Mouse (Mus musculus): Measurements from ENCODE around the gene Lpar2.

Gene Lpar2

DNA sequence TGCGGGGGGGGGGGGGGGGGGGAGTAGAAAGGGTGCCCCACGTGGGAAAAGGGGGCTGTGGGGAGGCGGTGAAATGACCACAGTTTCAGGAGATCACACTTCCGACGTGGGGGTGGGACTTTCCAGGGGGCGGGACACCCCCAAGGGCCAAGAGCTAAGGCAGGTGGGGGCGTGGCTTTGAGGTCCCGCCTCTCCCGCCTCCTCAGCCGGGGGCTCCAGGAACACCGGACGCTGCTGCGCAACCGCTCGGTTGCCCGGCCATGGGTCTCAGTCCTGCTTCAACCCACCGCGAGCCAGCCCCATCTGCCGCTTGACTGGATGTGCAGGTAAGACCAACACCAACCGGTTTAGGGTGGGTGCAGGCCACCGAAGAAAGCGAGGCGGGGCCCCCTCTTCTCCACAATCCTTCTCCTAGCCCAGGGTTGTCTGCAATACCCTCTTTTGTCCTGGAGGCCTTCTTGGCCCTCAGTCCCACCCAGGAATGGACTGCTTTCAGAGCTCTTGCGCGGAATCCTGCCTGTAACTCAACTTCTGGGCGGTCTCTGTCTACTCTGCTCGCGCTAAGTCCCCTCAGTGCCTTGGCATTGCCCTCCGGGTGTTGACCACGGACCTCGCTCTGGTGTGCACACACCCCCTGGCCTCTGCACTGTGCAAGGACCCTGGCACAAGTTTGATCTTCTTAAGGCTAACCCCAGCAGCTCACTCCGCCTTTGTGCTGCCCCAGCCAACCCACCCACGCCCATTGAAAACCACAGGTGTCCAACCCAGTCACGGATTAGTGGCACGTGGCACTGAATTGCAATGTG lies at the start of gene Lpar2:
Gene Lpar2, plus strand, starts transcription at position 44 of the 806 bp plus-strand sequence.
- in situ Hi-C loops (cut with MboI, MseI): no loop called here

DNA sequence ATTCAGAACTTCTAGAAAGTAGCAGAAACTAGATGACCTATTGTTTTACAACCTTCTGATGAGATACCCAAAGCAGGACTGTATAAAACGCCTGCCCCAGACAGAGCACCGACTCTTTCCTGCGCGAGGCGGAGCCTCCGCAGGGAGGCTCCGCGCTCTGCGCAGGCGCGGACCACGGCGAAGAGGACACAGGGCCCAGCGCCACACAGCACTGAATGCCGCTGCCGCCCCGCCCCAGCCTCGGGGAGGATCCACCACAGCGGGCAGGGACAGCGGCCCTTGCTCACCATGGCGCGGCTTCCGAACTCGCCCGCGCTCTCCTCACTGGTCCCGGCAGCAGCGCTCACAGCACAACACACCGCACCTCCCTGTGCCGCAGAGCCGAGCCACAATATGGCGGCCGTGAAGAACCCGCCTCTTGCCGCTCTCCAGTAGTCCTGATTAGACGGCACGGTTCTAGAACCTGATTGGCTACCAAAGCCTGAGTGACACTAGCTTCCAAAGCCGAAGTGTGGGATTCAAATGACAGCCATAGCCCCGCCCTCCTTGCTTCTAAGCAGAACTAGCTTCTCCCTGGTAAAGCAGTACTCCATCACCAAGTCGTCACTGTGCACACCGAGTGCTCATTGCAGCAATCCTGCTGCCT lies 47.6 kb upstream of the Lpar2 start, which contains the start of gene Gm20422:
Gene Gm20422, minus strand, starts transcription at position 384 of the 646 bp plus-strand sequence.
- in situ Hi-C loops (cut with MboI, MseI): no loop called here

DNA sequence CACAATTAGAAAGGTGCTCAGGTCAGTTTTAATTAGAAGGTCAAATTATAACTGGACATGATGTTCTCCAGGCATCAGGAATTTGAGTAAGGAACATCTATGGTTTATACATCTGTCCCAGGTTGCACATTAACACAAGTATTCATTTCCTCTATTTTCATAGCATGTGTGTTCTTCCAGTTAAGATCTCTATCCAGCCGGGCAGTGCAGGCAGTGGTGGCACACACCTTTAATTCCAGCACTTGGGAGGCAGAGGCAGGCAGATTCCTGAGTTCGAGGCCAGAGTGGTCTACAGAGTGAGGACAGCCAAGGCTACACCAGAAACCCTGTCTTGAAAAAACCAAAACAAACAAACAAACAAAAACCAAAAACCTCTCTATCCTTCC lies 47.1 kb upstream of the Lpar2 start:
- in situ Hi-C loops (cut with MboI, MseI): no loop called here

DNA sequence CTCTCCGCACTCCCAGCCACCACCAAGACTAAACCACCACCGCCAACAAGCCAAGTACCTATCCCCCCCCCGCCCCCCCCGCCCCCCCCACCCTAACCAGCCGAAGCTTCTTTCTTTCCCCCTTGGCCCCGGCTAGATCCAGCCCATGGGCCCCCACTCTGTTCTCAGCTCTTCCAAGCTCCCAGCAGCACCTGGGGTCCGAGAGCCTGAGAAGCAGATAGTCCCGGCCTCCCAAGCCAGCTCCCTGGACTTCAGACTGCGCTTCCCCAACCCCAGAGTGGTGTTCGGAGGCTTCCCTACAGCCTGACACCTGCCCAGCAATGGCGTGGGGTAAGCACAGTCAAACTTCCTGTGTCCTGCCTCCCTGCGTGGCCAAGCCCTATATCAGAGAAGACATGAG lies 45.1 kb upstream of the Lpar2 start:
- in situ Hi-C loops (cut with MboI, MseI): no loop called here

DNA sequence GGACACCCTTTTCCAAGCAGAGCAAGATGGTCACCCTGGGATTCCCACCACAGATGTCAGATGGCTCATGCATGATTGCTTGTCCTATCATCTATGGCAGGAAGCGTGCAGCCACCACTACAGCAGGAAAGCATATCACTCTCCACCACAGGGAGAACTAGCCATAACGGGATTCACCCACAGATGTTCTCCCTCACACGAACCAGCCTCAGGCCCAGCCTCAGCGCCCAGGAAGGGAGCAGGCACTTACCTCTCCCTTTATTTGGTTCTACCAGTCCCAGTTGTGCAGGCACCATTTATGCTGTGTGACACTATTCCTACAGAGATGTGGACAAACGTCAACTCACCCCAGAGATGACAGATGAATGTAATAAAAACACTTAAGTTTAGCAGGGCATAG lies 33.1 kb upstream of the Lpar2 start:
- in situ Hi-C loops (cut with MboI, MseI): no loop called here

DNA sequence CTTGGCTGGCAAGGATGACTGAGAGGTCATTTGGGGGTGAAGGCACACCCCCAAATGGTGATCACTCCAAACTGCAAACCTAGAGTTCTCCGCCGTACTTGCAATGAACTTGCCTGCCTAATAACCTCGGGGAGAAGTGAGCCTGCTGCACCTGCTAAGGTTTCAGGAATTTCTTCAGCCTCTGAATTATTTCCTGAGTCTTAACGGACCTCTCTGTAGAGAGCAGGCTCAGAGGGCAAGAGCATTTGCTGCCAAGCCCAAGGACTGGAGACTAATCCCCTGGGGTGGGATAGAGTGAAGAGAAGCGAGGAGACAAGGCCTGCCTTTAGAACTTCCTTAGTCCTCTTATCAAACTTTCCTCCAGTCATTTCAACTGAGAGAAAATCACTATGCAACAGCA lies 32.5 kb upstream of the Lpar2 start:
- in situ Hi-C loops (cut with MboI, MseI): no loop called here

DNA sequence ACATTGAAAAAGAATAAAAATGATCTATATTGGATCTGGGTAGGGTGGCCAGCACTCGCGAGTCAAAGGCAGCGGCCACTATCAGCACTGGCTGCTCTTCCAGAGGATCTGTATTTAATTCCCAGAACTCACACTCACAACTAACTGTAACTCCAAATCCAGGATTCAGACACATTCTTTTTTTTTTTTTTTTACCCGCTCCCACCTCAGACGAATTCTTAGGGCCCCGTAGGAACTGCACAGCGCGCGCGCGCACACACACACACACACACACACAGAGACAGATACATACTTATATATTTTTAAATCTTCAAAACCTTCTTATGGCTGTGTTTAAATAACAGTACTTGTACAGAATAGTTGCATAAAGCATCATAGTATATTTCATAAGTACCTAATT lies 31.9 kb upstream of the Lpar2 start:
- in situ Hi-C loops (cut with MboI, MseI): no loop called here

DNA sequence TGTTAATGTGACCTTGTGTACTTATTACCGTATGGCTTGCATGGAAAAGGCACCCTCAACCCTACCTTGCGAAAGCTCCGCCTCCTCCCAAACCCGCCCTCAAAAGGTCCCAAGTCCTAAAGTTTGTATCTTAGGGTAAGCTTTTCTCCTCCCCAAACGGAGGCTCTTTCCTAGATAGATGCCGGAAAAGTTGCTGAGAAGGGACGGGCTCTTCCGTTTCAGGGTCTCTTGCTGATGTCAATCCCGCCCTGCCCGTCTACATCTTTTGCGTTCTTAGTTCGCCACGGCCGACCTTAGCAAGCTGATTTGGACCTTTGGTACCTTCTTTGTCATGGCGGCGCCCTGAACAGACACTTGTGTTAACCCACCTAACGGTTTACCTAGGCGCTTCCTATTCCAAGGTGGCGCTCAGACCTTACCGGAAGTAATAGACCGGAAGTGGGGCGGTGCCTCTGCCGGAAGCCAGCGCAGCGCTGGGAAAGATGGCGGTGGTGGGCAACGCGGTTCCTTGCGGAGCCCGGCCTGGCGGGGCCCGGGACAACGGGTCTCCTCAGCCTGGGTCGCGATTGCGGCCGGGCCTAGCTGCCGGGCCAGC lies 31.4 kb upstream of the Lpar2 start, which contains the start of the genes Atp13a1 and Zfp866:
Gene Atp13a1, plus strand, starts transcription at position 391 of the 595 bp plus-strand sequence.
Gene Zfp866, minus strand, starts transcription at position 406 of the 595 bp plus-strand sequence.
- in situ Hi-C loops (cut with MboI, MseI): no loop called here

DNA sequence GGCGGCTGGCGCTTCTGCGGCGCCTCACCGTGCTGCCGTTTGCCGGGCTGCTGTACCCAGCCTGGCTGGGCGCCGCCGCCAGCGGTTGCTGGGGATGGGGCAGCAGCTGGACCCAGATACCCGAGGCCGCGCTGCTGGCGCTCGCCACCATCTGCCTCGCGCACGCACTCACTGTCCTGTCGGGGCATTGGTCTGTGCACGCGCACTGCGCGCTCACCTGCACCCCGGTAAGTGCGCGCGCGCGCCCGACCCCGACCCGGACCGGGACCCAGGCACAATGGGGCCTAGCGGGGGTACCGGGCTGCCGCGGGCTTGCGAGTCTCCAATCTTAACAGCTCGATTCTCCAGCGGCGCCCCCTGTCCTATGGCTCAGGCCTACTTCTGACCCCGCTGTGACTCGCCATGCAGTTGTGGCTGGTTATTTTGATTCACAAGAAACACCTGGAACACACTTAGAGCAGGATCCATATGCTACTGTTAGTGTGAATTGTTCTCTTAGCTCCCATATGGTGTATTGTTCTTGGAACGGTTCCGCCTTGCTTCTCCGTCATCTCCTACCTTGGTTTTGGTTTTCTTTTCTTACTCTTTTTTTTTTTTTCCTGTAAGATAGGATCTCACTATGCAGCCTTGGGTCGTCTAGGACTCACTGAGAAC lies 30.7 kb upstream of the Lpar2 start:
- in situ Hi-C loops (cut with MboI, MseI): no loop called here

DNA sequence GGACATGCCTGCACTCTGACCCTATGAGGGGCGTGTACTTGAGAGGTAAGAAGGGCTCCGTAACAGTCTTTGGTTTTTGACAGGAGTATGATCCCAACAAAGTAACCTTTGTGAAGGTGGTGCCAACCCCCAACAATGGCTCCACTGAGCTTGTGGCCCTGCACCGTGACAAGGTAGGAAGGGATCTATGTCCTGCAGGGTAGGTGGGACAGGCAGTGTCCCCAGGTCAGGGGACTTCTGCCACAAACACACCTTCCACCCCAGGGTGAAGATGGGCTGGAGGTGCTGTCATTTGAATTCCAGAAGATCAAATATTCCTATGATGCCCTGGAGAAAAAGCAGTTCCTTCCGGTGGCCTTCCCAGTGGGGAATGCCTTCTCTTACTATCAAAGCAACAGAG lies 28.6 kb upstream of the Lpar2 start:
- in situ Hi-C loops (cut with MboI, MseI): no loop called here

DNA sequence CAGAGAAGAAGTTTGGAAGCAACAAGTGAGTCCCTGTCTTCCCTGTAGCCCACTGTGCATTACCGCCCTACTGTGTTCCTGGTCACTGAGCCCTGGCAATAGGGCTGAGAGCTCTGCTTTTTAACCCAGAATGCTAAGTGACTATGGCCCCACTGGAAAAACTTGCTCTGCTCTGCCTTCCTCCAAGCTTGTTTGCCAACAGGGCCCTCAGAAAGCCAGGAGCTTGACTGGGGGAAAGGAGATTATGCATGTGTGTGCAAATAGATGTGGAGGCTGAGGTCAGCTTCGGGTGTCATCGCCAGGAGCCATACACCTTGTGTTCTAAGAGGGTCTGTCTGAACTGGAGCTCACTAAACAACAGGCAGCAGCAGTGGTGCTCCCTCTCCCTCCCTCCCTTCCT lies 28.1 kb upstream of the Lpar2 start:
- in situ Hi-C loops (cut with MboI, MseI): no loop called here

DNA sequence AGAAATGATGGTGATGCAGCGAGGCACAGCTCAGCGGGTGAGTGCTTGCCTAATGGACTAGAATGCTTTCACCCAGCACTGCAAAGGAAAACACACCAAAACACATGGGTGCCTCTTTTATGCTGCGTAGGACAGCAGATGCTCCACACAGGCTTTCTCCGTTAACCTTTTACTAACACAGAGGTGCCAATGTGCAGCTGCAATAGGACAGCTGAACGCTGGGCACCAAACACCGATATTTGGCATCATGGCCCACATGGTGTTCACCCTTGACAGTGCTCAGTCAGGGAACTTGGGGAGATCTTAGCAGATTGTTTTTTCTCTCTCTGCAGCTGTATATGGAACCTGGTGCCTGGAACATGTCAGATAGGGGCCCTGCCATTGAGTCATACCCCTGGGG lies 27.3 kb upstream of the Lpar2 start:
- in situ Hi-C loops (cut with MboI, MseI): no loop called here

DNA sequence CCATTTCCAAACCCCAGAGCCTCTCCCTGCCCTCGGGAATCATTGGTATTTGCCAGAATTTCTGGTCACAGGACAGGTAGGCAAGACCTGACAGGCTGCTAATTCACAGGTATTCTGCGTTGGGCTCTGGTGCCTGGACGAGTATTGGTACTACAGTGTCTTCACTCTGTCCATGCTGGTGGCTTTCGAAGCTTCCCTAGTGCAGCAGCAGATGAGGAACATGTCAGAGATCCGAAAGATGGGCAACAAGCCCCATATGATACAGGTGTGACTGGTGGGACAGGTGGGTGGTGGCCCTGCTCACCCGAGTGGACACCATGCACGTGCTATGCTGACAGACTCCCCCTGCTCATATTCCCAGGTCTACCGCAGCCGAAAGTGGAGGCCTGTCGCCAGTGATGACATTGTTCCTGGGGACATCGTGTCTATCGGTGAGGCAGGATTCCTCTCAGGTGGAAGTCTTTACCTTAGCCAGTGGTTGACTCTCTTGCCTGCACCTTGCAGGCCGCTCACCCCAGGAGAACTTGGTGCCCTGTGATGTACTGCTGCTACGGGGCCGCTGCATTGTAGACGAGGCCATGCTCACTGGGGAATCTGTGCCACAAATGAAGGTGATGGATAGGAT lies 25.4 kb upstream of the Lpar2 start:
- in situ Hi-C loops (cut with MboI, MseI): no loop called here

DNA sequence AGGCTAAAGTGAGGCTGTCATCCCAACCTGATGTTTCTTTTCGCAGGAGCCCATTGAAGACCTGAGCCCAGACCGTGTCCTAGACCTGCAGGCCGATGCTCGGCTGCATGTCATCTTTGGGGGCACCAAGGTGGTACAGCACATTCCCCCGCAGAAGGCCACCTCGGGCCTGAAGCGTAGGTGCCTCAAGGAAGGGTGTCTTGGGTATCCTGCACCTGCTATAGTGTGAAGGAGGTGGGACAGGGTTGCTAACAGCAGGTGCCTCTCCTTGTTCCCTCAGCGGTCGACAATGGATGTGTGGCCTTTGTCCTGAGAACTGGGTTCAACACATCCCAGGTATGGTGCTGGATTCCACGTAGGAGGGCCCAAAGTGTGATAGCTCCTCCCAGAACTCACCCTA lies 24.6 kb upstream of the Lpar2 start:
- in situ Hi-C loops (cut with MboI, MseI): no loop called here

DNA sequence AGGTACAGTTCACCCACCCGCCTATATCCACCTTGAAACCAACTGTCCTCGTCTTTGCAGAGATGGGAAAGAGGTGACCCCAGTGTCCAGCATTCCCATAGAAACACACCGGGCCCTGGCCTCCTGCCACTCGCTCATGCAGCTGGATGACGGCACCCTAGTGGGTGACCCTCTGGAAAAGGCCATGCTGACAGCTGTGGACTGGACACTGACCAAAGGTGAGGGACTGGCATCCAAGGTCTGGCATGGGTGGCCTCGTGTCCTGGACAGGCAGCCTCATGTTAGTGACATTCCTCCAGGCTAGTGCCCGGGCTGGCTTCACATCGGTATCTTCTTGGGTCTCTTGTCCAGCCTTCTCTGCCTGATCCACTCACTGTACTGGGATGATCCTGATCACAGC lies 23.0 kb upstream of the Lpar2 start:
- in situ Hi-C loops (cut with MboI, MseI): no loop called here

DNA sequence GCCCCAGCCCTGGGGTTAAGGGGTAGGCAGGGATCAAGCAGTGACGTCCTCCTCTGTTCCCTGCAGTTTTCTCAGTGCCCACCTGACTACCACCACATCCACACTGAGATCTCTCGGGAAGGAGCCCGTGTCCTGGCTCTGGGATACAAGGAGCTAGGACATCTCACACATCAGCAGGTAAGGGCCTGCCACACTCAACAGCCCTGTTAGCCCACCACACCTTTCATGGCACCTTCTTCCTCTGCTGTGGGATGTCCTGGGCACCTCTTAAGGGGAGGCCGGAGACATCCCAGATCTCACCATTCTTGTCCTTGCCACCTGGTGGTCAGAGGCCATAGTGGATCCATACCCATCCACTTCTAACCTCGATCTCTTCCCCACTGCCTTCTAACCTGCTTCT lies 22.3 kb upstream of the Lpar2 start:
- in situ Hi-C loops (cut with MboI, MseI): no loop called here

DNA sequence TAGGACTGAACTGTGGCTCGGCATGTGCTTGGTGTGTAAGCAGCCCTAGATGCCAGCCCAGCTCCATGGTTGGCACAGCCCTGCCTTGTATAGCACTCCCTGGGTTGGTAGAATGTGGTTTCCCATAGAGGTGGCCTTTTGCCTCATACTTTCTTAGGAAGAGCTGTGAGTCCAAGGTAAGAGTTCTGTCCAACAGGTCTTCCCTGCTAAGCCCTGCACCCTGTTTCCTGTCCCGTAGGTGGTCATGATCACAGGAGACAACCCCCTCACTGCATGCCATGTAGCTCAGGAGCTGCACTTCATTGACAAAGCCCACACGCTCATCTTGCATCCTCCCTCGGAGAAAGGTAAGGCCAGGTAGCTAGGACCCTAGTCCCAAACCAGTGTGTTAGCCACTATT lies 20.4 kb upstream of the Lpar2 start:
- in situ Hi-C loops (cut with MboI, MseI): no loop called here

DNA sequence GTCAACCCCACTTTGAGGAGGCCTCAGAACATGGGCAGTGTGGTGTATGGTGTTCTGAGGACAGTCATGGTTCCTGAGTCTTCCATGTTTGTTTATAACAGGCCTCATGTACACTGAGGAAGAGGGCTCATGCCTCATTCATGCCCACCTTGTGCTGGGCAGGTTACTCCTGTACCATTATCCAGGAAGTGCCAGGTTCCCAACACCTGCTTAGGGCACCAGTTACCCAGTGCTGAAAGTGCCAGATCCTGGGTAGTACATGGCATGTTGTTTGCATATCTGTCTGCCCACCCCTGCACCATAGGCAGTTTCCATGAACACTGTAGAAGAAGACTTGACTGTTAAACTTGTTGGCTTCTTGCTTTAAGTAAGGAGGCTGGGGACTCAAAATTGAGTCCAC lies 20.0 kb upstream of the Lpar2 start:
- in situ Hi-C loops (cut with MboI, MseI): no loop called here

DNA sequence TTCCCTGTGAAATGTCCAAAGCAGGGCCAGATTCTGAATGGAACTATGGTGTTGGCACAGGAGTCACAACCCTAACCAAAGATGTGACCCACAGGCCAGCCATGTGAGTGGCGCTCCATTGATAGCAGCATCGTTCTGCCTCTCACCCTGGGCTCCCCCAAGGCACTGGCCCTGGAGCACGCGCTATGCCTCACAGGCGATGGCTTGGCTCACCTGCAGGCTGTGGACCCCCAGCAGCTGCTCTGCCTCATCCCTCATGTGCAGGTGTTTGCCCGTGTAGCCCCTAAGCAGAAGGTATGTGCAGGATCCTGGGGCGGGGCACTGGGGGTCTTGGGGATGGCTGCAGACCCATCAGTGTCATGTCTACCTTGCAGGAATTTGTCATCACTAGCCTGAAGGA lies 18.9 kb upstream of the Lpar2 start:
- in situ Hi-C loops (cut with MboI, MseI): no loop called here

DNA sequence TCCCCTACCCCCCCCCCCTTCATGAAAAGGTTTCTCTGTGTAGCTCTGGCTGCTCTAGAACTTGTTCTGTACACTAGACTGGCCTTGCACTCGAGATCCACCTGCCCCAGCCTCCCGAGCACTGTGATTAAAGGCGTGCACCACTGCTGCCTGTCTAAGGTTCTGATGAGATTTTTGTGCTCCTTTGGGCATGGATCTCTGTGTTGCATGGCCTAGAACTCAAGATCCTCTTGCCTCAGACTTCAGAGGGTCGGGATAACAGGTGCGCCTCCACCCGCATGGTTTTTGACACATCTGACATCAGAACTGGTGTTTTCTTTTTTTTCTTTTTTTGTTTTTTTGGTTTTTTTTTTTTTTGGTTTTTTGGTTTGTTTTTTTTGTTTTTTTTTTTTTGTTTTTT lies 17.7 kb upstream of the Lpar2 start:
- in situ Hi-C loops (cut with MboI, MseI): no loop called here

DNA sequence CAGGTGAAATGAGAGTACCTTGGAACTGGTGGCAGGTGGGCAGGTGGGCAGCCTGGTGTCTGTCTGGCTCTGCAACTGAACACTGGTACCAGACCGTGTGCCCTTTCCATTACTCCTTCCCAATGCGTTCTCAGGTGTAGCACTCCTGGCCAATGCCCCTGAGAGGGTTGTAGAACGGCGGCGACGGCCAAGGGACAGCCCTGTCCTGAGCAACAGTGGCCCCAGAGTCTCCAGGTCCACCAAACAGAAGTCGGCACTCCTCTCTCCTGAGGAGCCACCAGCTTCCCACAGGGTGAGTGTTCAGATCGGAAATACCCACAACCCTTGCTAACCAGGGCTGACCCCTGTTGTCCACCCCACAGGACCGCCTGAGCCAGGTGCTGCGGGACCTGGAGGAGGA lies 17.1 kb upstream of the Lpar2 start:
- in situ Hi-C loops (cut with MboI, MseI): no loop called here

DNA sequence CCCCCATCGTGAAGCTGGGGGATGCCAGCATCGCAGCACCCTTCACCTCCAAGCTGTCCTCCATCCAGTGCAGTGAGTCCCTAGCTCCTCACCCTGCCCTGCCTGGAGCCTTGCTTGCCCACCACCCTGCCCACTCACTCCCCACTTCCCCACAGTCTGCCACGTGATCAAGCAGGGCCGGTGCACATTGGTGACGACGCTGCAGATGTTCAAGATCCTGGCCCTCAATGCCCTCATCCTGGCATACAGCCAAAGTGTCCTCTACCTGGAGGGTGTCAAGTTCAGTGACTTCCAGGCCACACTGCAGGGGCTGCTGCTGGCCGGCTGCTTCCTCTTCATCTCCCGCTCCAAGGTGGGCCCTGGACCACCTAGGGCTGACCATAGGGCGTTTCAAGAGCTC lies 16.7 kb upstream of the Lpar2 start:
- in situ Hi-C loops (cut with MboI, MseI): no loop called here

Data from regulatory T cell (primary cell).